Mouse (Mus musculus): ENCODE results near the gene C1qtnf5.

GRCm38 (mm10) chr9:44119011-44119410 is 12.0 kb downstream of the C1qtnf5 start:
- TF ChIP-seq POLR2A (IDR thresholded peaks at IDR 0.05; ENCODE audit: low read depth, low read length) (no peak), CTCF (IDR thresholded peaks at IDR 0.05; ENCODE audit: extremely low read depth, insufficient read length, insufficient replicate concordance, low read depth, low read length) (peak; percentile 70; the same call in 1 of the 2 replicates)

All from small intestine, adult 2 months (tissue).